Mouse (Mus musculus): ENCODE measurements around the gene Lyrm4. TPM values are rescaled to one million over a fixed set of nuclear protein-coding genes. Genes with fewer than 3 reads are reported as not detected.

Lyrm4 gene
- polyA plus RNA-seq, 1 experiment from 2014 or later = 22.7 TPM

- no peak overlapping the region for H3K4me3 ChIP-seq (ENCODE audit: low read depth, low read length)
- H3K4me2 ChIP-seq (replicated peaks; ENCODE audit: low read depth, low read length) = no peak overlapping the region
- DNase-seq (ENCODE audit: low spot score) = no peak
- no peak overlapping the region for H3K9ac ChIP-seq (ENCODE audit: low read depth, low read length)
- 91% methylated on average over 3 of the region's 3 CpGs for WGBS
- H3K27me3 ChIP-seq (ENCODE audit: control insufficient read depth, insufficient read depth, low read length) = no peaks in the 10 kb centered on the region
- H3K27ac ChIP-seq (ENCODE audit: low read depth, low read length) = no peak overlapping the region
- no peaks in the 10 kb centered on the region for H3K4me1 ChIP-seq (replicated peaks; ENCODE audit: control insufficient read depth, insufficient read depth, low read length)
- H3K36me3 ChIP-seq (ENCODE audit: control insufficient read depth, insufficient read depth, low read length) = no peaks in the 10 kb centered on the region
- no peak for ATAC-seq (ENCODE audit: low FRiP score)
- no peaks in the 10 kb centered on the region for H3K9me3 ChIP-seq (ENCODE audit: control insufficient read depth, low read length)
Observed at GRCm38 (mm10) chr13:36084701-36085100, 32.6 kb downstream of the Lyrm4 start.

GRCm38 (mm10) chr13:36081591-36081990 is 35.7 kb downstream of the Lyrm4 start:
- no peak overlapping the region for H3K9ac ChIP-seq (ENCODE audit: low read depth, low read length)
- no peaks in the 10 kb centered on the region for H3K36me3 ChIP-seq (ENCODE audit: control insufficient read depth, insufficient read depth, low read length)
- H3K27ac ChIP-seq (ENCODE audit: low read depth, low read length) = no peak overlapping the region
- H3K9me3 ChIP-seq (ENCODE audit: control insufficient read depth, low read length) = no peaks in the 10 kb centered on the region
- no peak overlapping the region for H3K4me2 ChIP-seq (replicated peaks; ENCODE audit: low read depth, low read length)
- H3K27me3 ChIP-seq (ENCODE audit: control insufficient read depth, insufficient read depth, low read length) = no peaks in the 10 kb centered on the region
- 86% methylated on average over 3 of the region's 3 CpGs for WGBS
- DNase-seq (ENCODE audit: low spot score) (no peak), ATAC-seq (ENCODE audit: low FRiP score) (no peak)
- H3K4me1 ChIP-seq (replicated peaks; ENCODE audit: control insufficient read depth, insufficient read depth, low read length) = no peaks in the 10 kb centered on the region
- H3K4me3 ChIP-seq (ENCODE audit: low read depth, low read length) = no peak overlapping the region

- Histone ChIP-seq H3K27ac (ENCODE audit: low read depth, low read length) (no peak overlapping the region), H3K4me1 (replicated peaks; ENCODE audit: control insufficient read depth, insufficient read depth, low read length) (no peaks in the 10 kb centered on the region), H3K4me3 (ENCODE audit: low read depth, low read length) (no peak overlapping the region), H3K9ac (ENCODE audit: low read depth, low read length) (no peak overlapping the region), H3K4me2 (replicated peaks; ENCODE audit: low read depth, low read length) (no peak overlapping the region), H3K9me3 (ENCODE audit: control insufficient read depth, low read length) (no peaks in the 10 kb centered on the region), H3K36me3 (ENCODE audit: control insufficient read depth, insufficient read depth, low read length) (no peaks in the 10 kb centered on the region), H3K27me3 (ENCODE audit: control insufficient read depth, insufficient read depth, low read length) (no peaks in the 10 kb centered on the region)
- ATAC-seq (ENCODE audit: low FRiP score) = no peak
- DNase-seq (ENCODE audit: low spot score) = no peak
- WGBS = 83% methylated on average over 3 of the region's 3 CpGs
Observed at GRCm38 (mm10) chr13:36074484-36074883, 42.8 kb downstream of the Lyrm4 start.

GRCm38 (mm10) chr13:36066676-36067075 is 50.6 kb downstream of the Lyrm4 start:
- 86% methylated on average over 2 of the region's 2 CpGs for WGBS
- H3K4me2 ChIP-seq (replicated peaks; ENCODE audit: low read depth, low read length) = no peak overlapping the region
- no peaks in the 10 kb centered on the region for H3K9me3 ChIP-seq (ENCODE audit: control insufficient read depth, low read length)
- H3K9ac ChIP-seq (ENCODE audit: low read depth, low read length) = no peak overlapping the region
- H3K36me3 ChIP-seq (ENCODE audit: control insufficient read depth, insufficient read depth, low read length) = no peaks in the 10 kb centered on the region
- H3K4me3 ChIP-seq (ENCODE audit: low read depth, low read length) = no peak overlapping the region
- ATAC-seq (ENCODE audit: low FRiP score) (no peak), DNase-seq (ENCODE audit: low spot score) (no peak)
- no peak overlapping the region for H3K27ac ChIP-seq (ENCODE audit: low read depth, low read length)
- no peaks in the 10 kb centered on the region for H3K27me3 ChIP-seq (ENCODE audit: control insufficient read depth, insufficient read depth, low read length)
- no peaks in the 10 kb centered on the region for H3K4me1 ChIP-seq (replicated peaks; ENCODE audit: control insufficient read depth, insufficient read depth, low read length)

- no peak for DNase-seq (ENCODE audit: low spot score)
- ATAC-seq (ENCODE audit: low FRiP score) = no peak
- Histone ChIP-seq H3K36me3 (ENCODE audit: control insufficient read depth, insufficient read depth, low read length) (no peaks in the 10 kb centered on the region), H3K9ac (ENCODE audit: low read depth, low read length) (no peak overlapping the region), H3K4me1 (replicated peaks; ENCODE audit: control insufficient read depth, insufficient read depth, low read length) (no peaks in the 10 kb centered on the region), H3K4me2 (replicated peaks; ENCODE audit: low read depth, low read length) (no peak overlapping the region), H3K4me3 (ENCODE audit: low read depth, low read length) (no peak overlapping the region), H3K27ac (ENCODE audit: low read depth, low read length) (no peak overlapping the region), H3K9me3 (ENCODE audit: control insufficient read depth, low read length) (no peaks in the 10 kb centered on the region), H3K27me3 (ENCODE audit: control insufficient read depth, insufficient read depth, low read length) (no peaks in the 10 kb centered on the region)
- 80% methylated on average over 2 of the region's 2 CpGs for WGBS
Observed at GRCm38 (mm10) chr13:36057489-36057888, 59.8 kb downstream of the Lyrm4 start.

GRCm38 (mm10) chr13:36056925-36057324 is 60.4 kb downstream of the Lyrm4 start:
- Histone ChIP-seq H3K36me3 (ENCODE audit: control insufficient read depth, insufficient read depth, low read length) (no peaks in the 10 kb centered on the region), H3K4me3 (ENCODE audit: low read depth, low read length) (no peak overlapping the region), H3K4me2 (replicated peaks; ENCODE audit: low read depth, low read length) (no peak overlapping the region), H3K27me3 (ENCODE audit: control insufficient read depth, insufficient read depth, low read length) (no peaks in the 10 kb centered on the region), H3K27ac (ENCODE audit: low read depth, low read length) (no peak overlapping the region), H3K4me1 (replicated peaks; ENCODE audit: control insufficient read depth, insufficient read depth, low read length) (no peaks in the 10 kb centered on the region), H3K9me3 (ENCODE audit: control insufficient read depth, low read length) (no peaks in the 10 kb centered on the region), H3K9ac (ENCODE audit: low read depth, low read length) (no peak overlapping the region)
- WGBS = 86% methylated on average over 4 of the region's 4 CpGs
- ATAC-seq (ENCODE audit: low FRiP score) = no peak
- DNase-seq (ENCODE audit: low spot score) = no peak

- DNase-seq (ENCODE audit: low spot score) (no peak), ATAC-seq (ENCODE audit: low FRiP score) (no peak)
- Histone ChIP-seq H3K9me3 (ENCODE audit: control insufficient read depth, low read length) (no peaks in the 10 kb centered on the region), H3K9ac (ENCODE audit: low read depth, low read length) (no peak overlapping the region), H3K27ac (ENCODE audit: low read depth, low read length) (no peak overlapping the region), H3K27me3 (ENCODE audit: control insufficient read depth, insufficient read depth, low read length) (no peaks in the 10 kb centered on the region), H3K4me1 (replicated peaks; ENCODE audit: control insufficient read depth, insufficient read depth, low read length) (no peaks in the 10 kb centered on the region), H3K36me3 (ENCODE audit: control insufficient read depth, insufficient read depth, low read length) (no peaks in the 10 kb centered on the region), H3K4me2 (replicated peaks; ENCODE audit: low read depth, low read length) (no peak overlapping the region), H3K4me3 (ENCODE audit: low read depth, low read length) (no peak overlapping the region)
- WGBS = 89% methylated on average over 1 of the region's 1 CpGs
Observed at GRCm38 (mm10) chr13:36056509-36056908, 60.8 kb downstream of the Lyrm4 start.

- no peak for ATAC-seq (ENCODE audit: low FRiP score)
- no peaks in the 10 kb centered on the region for H3K9me3 ChIP-seq (ENCODE audit: control insufficient read depth, low read length)
- no peak overlapping the region for H3K9ac ChIP-seq (ENCODE audit: low read depth, low read length)
- no peak for DNase-seq (ENCODE audit: low spot score)
- H3K4me1 ChIP-seq (replicated peaks; ENCODE audit: control insufficient read depth, insufficient read depth, low read length) = no peaks in the 10 kb centered on the region
- 89% methylated on average over 4 of the region's 4 CpGs for WGBS
- H3K27me3 ChIP-seq (ENCODE audit: control insufficient read depth, insufficient read depth, low read length) = no peaks in the 10 kb centered on the region
- H3K4me3 ChIP-seq (ENCODE audit: low read depth, low read length) = no peak overlapping the region
- H3K4me2 ChIP-seq (replicated peaks; ENCODE audit: low read depth, low read length) = no peak overlapping the region
- H3K27ac ChIP-seq (ENCODE audit: low read depth, low read length) = no peak overlapping the region
- H3K36me3 ChIP-seq (ENCODE audit: control insufficient read depth, insufficient read depth, low read length) = no peaks in the 10 kb centered on the region
Observed at GRCm38 (mm10) chr13:36035528-36035927, 81.8 kb downstream of the Lyrm4 start.

- Histone ChIP-seq H3K9me3 (ENCODE audit: control insufficient read depth, low read length) (no peaks in the 10 kb centered on the region), H3K27me3 (ENCODE audit: control insufficient read depth, insufficient read depth, low read length) (no peaks in the 10 kb centered on the region), H3K36me3 (ENCODE audit: control insufficient read depth, insufficient read depth, low read length) (no peaks in the 10 kb centered on the region), H3K4me3 (ENCODE audit: low read depth, low read length) (no peak overlapping the region), H3K4me2 (replicated peaks; ENCODE audit: low read depth, low read length) (no peak overlapping the region), H3K4me1 (replicated peaks; ENCODE audit: control insufficient read depth, insufficient read depth, low read length) (no peaks in the 10 kb centered on the region), H3K9ac (ENCODE audit: low read depth, low read length) (no peak overlapping the region), H3K27ac (ENCODE audit: low read depth, low read length) (no peak overlapping the region)
- WGBS = 85% methylated on average over 9 of the region's 9 CpGs
- DNase-seq (ENCODE audit: low spot score) = no peak
- no peak for ATAC-seq (ENCODE audit: low FRiP score)
Observed at GRCm38 (mm10) chr13:36031959-36032358, 85.4 kb downstream of the Lyrm4 start.
